Mouse (Mus musculus) right cerebral cortex, postnatal 14 days (tissue): ENCODE data around the gene Psap.
A peak's percentile ranks its signal among the peaks of the same experiment; 100 is the strongest.

Experiments
- DNase-seq: peaks from one replicate; pipeline ENCODE4 v3.0.0; 2022

Gene Psap

GRCm38 (mm10) chr10:60350077-60350804 lies 72.8 kb downstream of the Psap start:
- DNase-seq: no peak

- DNase-seq: peak; percentile 74
Measured at GRCm38 (mm10) chr10:60350805-60351167, 73.4 kb downstream of the Psap start.

DNA sequence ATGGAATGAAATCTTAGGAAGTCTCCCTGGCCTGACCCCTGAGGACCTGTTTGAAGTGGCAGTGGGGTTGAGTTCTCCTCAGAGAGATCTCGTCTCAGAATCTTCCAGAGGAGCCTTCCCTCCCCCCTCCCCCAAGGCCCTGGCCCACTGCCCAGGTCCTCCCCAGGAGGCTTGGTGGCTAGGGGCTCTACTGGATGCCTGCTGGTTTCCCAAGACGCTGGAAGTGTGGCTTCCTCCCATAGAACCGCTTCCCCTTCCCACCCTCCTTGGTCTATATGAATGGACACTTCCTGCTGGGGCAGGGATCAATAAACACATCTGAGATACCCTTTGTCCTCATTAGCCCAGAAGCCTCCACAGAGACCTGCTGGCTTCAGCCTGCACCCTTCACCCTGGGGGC lies 73.8 kb downstream of the Psap start:
- no peak for DNase-seq

DNA sequence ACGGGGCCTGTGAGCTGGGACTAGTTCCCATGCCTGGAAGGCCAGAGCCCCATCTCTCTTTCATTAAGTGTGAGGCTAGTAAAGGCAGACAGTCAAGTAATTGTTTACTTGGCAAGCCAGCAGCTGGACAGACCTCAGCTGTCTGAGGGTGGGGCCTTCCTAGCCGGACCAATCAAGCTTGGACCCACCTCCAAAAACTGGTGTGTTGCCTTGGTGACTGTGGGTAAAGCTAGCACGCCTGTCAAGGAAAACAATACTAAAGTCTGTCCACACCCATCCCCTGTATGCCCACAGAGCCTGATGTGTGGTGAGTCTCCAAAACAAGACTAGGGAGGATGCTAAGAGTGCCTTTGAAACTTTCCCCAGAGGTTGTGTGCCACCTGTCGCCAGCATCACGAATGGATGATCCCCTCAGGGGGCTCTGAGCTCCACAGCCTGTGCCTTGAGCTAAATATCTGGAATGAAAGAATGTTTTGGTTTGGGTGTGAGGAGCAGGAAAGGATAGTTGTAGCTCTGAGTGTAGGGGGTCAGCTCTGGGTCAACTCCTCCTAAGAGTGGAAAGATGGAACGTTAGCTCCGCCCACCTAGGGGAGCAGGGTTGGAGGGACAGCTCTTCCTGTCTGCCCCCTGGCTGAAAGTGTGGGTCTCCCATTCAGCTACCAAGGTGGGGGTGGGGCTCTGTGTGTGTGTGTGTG lies 74.5 kb downstream of the Psap start:
- no peak for DNase-seq
